Mouse (Mus musculus): ENCODE data around the gene Dlg5. TPM values are rescaled to one million over a fixed set of nuclear protein-coding genes. Genes with fewer than 3 reads are reported as not detected.

Gene Dlg5
- polyA plus RNA-seq, 1 experiment from 2014 or later: 15.5 TPM

DNA sequence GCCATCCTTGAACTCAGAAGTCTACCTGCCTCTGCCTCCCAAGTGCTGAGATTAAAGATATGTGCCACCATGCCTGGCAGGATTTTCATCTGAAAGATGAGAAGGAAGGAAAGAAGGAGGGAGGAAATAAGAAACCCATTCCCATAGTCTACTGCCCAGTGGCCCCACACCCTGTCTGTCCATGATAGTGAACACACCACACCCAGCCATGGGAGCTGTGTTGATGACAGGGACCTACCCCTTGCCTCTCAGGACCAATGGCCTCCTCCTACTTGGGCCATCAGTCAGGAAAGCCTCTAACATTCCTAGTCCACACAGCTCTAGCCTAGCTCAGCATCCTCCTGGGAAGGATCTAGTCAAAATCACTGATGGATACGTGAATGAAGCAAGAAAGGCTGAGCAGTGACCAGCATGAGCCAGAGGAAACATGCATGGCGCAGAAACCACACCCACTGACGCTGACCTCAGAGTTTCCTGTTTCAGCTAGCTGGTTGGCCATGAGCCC lies 102.7 kb downstream of the Dlg5 start:
- H3K36me3 ChIP-seq (ENCODE audit: poor library complexity, severe bottlenecking): peaks cover 79% of the 10 kb centered on the region
- H3K27ac ChIP-seq: no peak overlapping the region
- no peak overlapping the region for H3K4me3 ChIP-seq
- no peak for ATAC-seq
- WGBS: 91% methylated on average over 3 of the region's 3 CpGs
- peaks cover 7% of the 10 kb centered on the region for H3K4me1 ChIP-seq
- H3K4me2 ChIP-seq: no peak overlapping the region
- no peak overlapping the region for H3K9ac ChIP-seq
- H3K27me3 ChIP-seq: no peaks in the 10 kb centered on the region
- no peaks in the 10 kb centered on the region for H3K9me3 ChIP-seq (replicated peaks)

DNA sequence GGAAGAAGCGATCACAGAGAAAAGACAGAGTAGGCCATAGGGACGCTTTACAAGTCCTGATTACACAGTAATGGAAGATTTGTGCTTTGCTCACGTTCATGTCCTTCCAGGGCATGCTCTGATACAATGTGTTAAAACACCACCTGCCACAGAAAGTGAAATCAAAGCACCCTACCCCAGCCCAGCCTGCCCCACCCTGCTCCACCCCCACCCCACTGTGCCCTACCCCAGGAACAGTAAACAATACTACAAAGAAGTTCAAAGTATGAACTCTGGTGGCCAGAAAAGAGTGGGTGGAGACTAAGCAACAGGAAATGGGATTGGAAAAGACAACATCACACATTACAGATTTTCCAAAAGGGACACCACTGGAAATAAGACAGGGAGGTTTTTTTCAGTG lies 104.0 kb downstream of the Dlg5 start:
- Histone ChIP-seq H3K36me3 (ENCODE audit: poor library complexity, severe bottlenecking) (peaks cover 79% of the 10 kb centered on the region), H3K4me3 (no peak overlapping the region), H3K9ac (no peak overlapping the region), H3K4me2 (no peak overlapping the region), H3K27me3 (no peaks in the 10 kb centered on the region), H3K9me3 (replicated peaks) (no peaks in the 10 kb centered on the region), H3K4me1 (peaks cover 7% of the 10 kb centered on the region), H3K27ac (no peak overlapping the region)
- no peak for ATAC-seq
- 84% methylated on average over 3 of the region's 3 CpGs for WGBS

DNA sequence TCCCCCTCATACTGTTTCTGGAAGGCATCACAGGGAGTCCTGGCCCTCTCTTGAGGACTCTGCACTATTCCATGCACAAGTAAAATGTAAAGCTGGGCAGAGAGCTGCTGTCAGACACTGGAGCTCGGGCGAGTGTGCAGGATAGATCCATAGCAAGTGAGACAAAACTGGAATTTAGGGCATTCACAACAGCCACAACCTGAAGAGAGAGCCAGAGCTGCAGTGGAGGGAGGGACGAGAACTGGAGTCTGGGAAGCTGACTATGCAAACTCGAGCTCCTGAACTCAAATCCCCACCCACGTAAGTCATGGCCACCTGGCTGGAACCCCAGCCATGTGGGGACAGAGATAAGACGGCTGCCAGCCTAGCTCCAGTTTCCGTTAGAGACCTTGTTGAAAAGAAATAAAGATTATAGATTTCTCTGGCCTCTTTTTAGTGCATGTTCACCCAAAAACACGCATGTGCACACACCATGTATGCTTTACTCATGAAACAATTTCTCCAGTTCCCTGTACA lies 105.4 kb downstream of the Dlg5 start:
- Histone ChIP-seq H3K4me1 (peaks cover 7% of the 10 kb centered on the region), H3K27ac (no peak overlapping the region), H3K36me3 (ENCODE audit: poor library complexity, severe bottlenecking) (peaks cover 80% of the 10 kb centered on the region), H3K9ac (no peak overlapping the region), H3K4me2 (no peak overlapping the region), H3K9me3 (replicated peaks) (no peaks in the 10 kb centered on the region), H3K27me3 (no peaks in the 10 kb centered on the region), H3K4me3 (no peak overlapping the region)
- 91% methylated on average over 8 of the region's 8 CpGs for WGBS
- no peak for ATAC-seq

DNA sequence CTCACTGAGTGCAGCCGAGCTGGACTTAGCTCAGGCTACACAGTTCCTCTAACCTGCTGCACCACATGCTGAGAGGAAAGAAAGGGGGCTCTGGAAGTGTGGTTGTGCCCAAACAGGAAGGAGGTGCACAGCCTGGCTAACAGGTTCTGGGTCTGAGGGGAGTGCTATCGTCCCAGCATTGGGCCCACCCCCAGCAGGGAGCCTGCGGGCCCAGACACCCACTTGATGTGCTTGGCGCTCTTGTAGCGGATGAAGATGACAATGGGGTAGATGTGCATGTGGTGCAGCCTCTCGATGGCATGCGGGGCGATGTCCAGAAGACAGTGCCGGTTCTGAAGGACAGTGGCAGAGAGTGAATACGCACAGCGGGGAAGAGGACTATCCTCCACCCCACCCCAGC lies 108.8 kb downstream of the Dlg5 start:
- Histone ChIP-seq H3K9ac (no peak overlapping the region), H3K4me1 (no peaks in the 10 kb centered on the region), H3K27ac (no peak overlapping the region), H3K36me3 (ENCODE audit: poor library complexity, severe bottlenecking) (peaks cover 76% of the 10 kb centered on the region), H3K9me3 (replicated peaks) (no peaks in the 10 kb centered on the region), H3K4me3 (no peak overlapping the region), H3K4me2 (no peak overlapping the region), H3K27me3 (no peaks in the 10 kb centered on the region)
- no peak for ATAC-seq
- 87% methylated on average over 11 of the region's 11 CpGs for WGBS

DNA sequence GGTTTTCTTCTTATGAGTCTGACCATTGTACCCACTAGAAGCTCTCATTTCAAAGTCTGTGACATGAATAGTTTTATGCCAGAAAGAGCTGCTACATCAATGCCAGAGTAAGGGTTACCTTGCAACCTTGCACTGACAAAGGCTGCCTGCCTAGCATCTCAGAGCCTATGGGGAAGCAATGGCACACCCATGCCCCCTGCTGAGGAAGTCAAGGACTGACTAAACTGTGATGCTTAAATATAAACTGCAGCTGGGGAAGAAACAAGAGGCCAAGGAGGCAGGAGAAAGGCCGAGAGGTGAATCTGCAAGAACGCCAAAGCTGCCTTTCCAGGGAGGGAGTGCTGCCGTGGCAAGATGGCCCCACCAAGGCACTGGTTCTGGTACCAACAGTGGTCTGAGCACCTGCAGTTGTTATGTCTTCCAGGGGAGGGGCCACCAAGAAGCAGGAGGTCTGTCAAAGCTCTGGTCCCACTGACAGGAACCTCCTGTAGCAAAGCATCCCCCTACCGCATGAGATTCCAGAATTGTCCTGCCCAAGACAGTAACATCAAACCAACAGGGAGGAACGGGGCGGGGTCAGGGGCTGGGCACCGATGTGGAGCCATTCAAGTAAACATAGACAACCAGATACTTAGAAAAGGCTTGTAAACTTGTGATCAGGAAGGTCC lies 111.0 kb downstream of the Dlg5 start:
- H3K9ac ChIP-seq: no peak overlapping the region
- 86% methylated on average over 7 of the region's 7 CpGs for WGBS
- H3K4me2 ChIP-seq: no peak overlapping the region
- H3K36me3 ChIP-seq (ENCODE audit: poor library complexity, severe bottlenecking): peaks cover 66% of the 10 kb centered on the region
- H3K27me3 ChIP-seq: no peaks in the 10 kb centered on the region
- no peaks in the 10 kb centered on the region for H3K9me3 ChIP-seq (replicated peaks)
- no peaks in the 10 kb centered on the region for H3K4me1 ChIP-seq
- H3K27ac ChIP-seq: no peak overlapping the region
- no peak overlapping the region for H3K4me3 ChIP-seq
- no peak for ATAC-seq

DNA sequence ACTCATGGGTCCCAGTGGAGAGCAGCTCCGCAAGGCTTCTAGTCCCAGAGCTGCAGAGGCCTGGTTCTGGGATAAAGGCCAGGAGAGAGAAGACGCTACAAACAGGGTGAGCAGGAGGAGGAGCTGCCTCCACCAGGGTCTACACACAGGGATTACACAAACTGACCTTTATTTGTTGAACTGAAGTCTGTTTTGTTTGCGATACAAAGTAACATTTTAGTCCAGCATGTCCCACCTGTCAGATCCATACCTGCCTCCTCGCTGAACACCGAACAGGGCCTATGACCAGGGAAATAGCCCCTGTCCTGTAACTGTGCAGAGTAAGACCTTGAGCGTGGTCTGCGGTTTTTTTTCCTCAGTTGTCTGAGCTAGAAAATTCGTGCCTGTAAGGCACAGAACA lies 111.9 kb downstream of the Dlg5 start:
- 92% methylated on average over 8 of the region's 8 CpGs for WGBS
- no peaks in the 10 kb centered on the region for H3K9me3 ChIP-seq (replicated peaks)
- ATAC-seq: no peak
- H3K9ac ChIP-seq: no peak overlapping the region
- no peak overlapping the region for H3K4me3 ChIP-seq
- no peaks in the 10 kb centered on the region for H3K27me3 ChIP-seq
- no peak overlapping the region for H3K27ac ChIP-seq
- peaks cover 57% of the 10 kb centered on the region for H3K36me3 ChIP-seq (ENCODE audit: poor library complexity, severe bottlenecking)
- no peaks in the 10 kb centered on the region for H3K4me1 ChIP-seq
- no peak overlapping the region for H3K4me2 ChIP-seq

DNA sequence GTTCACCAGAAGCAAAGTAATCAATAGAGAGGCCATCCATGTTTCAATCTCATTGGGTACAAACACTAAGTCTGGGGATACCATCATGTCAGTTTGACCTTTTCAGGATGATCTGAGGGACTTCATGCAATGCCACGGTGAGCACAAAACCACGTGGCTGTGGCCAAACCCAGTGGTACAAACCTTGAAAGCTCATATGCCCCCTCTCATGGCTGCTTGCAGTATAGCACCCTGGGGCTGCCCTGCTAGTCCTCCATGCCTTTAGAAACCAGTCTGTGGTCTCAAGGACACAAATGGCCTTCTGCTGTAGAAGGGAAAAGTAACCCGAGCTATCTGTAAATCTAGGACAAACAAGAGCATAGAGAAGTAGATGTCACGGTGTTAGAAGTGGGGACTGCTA lies 113.6 kb downstream of the Dlg5 start:
- H3K4me1 ChIP-seq: no peaks in the 10 kb centered on the region
- ATAC-seq: no peak
- 54% methylated on average over 4 of the region's 4 CpGs for WGBS
- peaks cover 40% of the 10 kb centered on the region for H3K36me3 ChIP-seq (ENCODE audit: poor library complexity, severe bottlenecking)
- H3K27me3 ChIP-seq: no peaks in the 10 kb centered on the region
- H3K4me3 ChIP-seq: no peak overlapping the region
- H3K9me3 ChIP-seq (replicated peaks): no peaks in the 10 kb centered on the region
- no peak overlapping the region for H3K27ac ChIP-seq
- H3K4me2 ChIP-seq: no peak overlapping the region
- no peak overlapping the region for H3K9ac ChIP-seq

DNA sequence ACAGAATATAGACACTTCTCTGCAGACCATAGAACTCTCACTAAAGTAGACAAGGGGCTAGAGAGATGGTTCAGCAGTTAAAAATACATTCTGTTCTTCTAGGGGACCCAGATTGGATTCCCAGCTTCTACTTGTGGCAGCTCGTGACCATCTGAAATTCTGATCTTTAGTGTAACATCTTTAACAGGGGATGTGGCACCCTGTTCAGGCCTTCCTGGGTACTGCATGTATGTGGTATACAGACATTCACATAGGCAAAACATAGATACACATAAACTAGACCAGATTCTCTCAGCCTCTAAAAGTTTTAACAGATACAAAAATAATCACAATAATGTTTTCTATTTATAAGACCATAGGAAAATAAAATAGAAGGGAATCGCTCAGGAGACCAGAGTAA lies 120.7 kb downstream of the Dlg5 start:
- Histone ChIP-seq H3K4me2 (no peak overlapping the region), H3K4me3 (no peak overlapping the region), H3K27ac (no peak overlapping the region), H3K9me3 (replicated peaks) (no peaks in the 10 kb centered on the region), H3K27me3 (no peaks in the 10 kb centered on the region), H3K4me1 (0 out of 2 replicates have a peak, but pooled peaks cover 3% of the 10 kb centered on the region), H3K36me3 (ENCODE audit: poor library complexity, severe bottlenecking) (no peaks in the 10 kb centered on the region), H3K9ac (no peak overlapping the region)
- 87% methylated on average over 2 of the region's 2 CpGs for WGBS
- ATAC-seq: no peak

DNA sequence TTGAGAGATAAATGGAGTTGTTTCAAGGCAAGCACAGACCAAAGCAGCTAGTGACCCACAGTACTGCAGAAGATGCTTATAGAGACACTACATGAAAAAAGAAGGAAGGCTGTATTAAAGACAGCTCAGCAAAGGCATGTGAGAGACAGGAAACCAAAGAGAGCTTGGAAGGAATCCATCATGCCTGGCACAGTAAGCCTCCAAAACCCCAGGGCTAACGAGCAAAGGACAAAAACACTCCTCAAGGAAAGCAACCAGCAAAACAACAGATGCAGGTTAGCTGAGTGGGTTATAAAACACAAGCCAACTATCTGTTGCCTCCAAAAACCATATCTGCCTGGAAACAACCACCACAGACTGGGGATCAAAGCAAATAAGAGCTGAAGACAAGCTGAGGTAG lies 121.5 kb downstream of the Dlg5 start:
- no peak overlapping the region for H3K27ac ChIP-seq
- 22% methylated on average over 1 of the region's 1 CpGs for whole genome bisulfite sequencing
- no peak overlapping the region for H3K9ac ChIP-seq
- H3K4me1 ChIP-seq: 0 out of 2 replicates have a peak, but pooled peaks cover 3% of the 10 kb centered on the region
- H3K9me3 ChIP-seq (replicated peaks): no peaks in the 10 kb centered on the region
- H3K4me3 ChIP-seq: no peak overlapping the region
- H3K36me3 ChIP-seq (ENCODE audit: poor library complexity, severe bottlenecking): no peaks in the 10 kb centered on the region
- no peak for ATAC-seq
- H3K27me3 ChIP-seq: no peaks in the 10 kb centered on the region
- H3K4me2 ChIP-seq: no peak overlapping the region

DNA sequence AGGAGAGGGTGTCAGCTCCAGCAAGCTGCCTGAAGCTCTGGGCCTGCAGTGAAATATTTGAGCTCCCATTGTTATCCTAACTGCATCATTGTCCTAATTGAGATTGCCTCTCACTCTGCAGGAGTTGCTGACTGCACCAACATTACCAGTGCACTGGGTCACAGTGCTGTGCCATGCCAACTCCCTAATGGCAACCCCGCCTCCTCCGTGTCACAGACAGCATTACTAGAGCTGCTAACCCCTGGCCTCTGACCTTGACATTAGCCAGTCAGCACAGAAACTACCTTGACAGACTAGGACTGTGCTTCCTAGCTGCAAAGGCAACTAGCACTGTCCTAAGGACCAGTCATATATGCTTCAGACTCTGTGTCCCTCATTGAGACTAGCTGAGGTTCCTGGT lies 139.0 kb downstream of the Dlg5 start:
- Histone ChIP-seq H3K27ac (no peak overlapping the region), H3K27me3 (no peaks in the 10 kb centered on the region), H3K4me3 (no peak overlapping the region), H3K9me3 (replicated peaks) (no peaks in the 10 kb centered on the region), H3K36me3 (ENCODE audit: poor library complexity, severe bottlenecking) (no peaks in the 10 kb centered on the region), H3K9ac (no peak overlapping the region), H3K4me1 (no peaks in the 10 kb centered on the region), H3K4me2 (no peak overlapping the region)
- WGBS: 97% methylated on average over 2 of the region's 2 CpGs
- no peak for ATAC-seq

DNA sequence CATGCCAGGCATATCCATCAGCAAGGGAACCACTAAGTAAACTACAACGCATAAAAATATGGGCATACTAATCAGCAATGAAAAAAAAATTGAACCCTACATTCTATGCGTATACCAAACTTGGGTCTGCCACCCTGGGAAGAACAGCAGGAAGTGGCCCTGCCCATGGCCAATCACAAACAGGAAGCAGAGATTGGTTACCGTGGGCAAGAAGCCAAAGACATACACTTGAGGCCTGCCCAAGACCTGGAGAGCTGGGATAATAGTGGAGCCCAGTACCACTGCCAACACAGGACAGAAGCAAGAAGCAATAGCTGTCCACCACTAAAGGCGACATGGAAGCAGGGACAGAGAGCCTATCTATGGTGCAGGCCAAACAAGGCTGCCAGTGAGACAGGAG lies 146.9 kb downstream of the Dlg5 start:
- Histone ChIP-seq H3K36me3 (ENCODE audit: poor library complexity, severe bottlenecking) (no peaks in the 10 kb centered on the region), H3K4me2 (no peak overlapping the region), H3K4me3 (no peak overlapping the region), H3K9me3 (replicated peaks) (no peaks in the 10 kb centered on the region), H3K4me1 (no peaks in the 10 kb centered on the region), H3K27me3 (no peaks in the 10 kb centered on the region), H3K27ac (no peak overlapping the region), H3K9ac (no peak overlapping the region)
- no peak for ATAC-seq
- WGBS: 88% methylated on average over 4 of the region's 4 CpGs

DNA sequence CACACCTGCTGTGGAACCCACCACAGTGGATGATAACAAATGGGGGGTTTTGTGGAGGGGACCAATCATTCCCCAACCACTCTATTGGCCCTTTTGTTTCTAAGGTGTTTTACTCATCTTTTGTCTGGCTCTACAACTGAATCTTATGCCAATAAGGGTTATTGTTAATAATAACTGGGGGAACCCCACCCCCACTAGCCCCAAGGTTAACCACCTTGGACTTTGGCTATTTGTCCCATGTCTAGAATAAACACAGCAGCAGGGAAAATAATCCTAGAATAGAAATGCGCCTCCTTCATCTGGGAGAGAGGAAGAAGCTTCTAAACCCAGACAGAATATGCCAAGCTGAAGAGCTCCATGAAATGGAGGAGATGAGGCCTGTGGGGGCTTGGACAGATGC lies 151.1 kb downstream of the Dlg5 start:
- H3K4me3 ChIP-seq: no peak overlapping the region
- no peak for ATAC-seq
- H3K4me2 ChIP-seq: no peak overlapping the region
- 86% methylated on average over 1 of the region's 1 CpGs for WGBS
- H3K9me3 ChIP-seq (replicated peaks): no peaks in the 10 kb centered on the region
- H3K4me1 ChIP-seq: no peaks in the 10 kb centered on the region
- H3K36me3 ChIP-seq (ENCODE audit: poor library complexity, severe bottlenecking): no peaks in the 10 kb centered on the region
- no peaks in the 10 kb centered on the region for H3K27me3 ChIP-seq
- H3K9ac ChIP-seq: no peak overlapping the region
- H3K27ac ChIP-seq: no peak overlapping the region

DNA sequence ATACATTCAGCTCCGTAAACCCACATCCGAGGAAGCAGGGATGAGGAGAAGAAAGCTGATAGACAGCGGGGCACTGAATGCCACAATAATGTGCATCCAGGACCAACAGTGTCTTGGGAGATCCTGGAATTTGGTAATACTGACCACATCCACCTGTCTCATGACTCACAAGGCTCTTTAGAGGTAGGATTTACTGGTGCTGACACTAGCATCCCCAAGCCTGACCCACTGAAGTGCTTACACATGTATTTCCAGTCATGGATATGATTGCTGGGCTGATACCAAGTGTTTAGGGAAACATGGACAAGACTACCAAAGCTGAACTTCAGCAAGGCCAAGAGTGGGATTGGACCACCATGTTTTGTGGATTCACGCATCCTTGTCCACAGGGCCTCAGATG lies 152.5 kb downstream of the Dlg5 start:
- H3K27me3 ChIP-seq: no peaks in the 10 kb centered on the region
- no peak overlapping the region for H3K4me2 ChIP-seq
- H3K4me3 ChIP-seq: no peak overlapping the region
- no peak overlapping the region for H3K27ac ChIP-seq
- no peak for ATAC-seq
- no peak overlapping the region for H3K9ac ChIP-seq
- no peaks in the 10 kb centered on the region for H3K9me3 ChIP-seq (replicated peaks)
- no peaks in the 10 kb centered on the region for H3K4me1 ChIP-seq
- no peaks in the 10 kb centered on the region for H3K36me3 ChIP-seq (ENCODE audit: poor library complexity, severe bottlenecking)
- WGBS: 95% methylated on average over 4 of the region's 4 CpGs

Data from forebrain, embryonic 13.5 days (tissue).